Mouse (Mus musculus) kidney, adult 2 months (tissue): ENCODE measurements around the gene Ambra1. TPM values are rescaled to one million over a fixed set of nuclear protein-coding genes. Genes with fewer than 3 reads are reported as not detected.

ENCODE experiments used
- DNase-seq: peaks from one replicate; pipeline ENCODE4 v3.0.0; 2021
- H3K27ac ChIP-seq: fragments of 200-500 bp; 2 replicates; pipeline ENCODE4 v1.5.1; 2012; ENCODE audit warnings: low read depth, low read length, control low read depth, inconsistent platforms; ENCODE audit not compliant: insufficient read depth
- H3K27me3 ChIP-seq: fragments of 200-500 bp; replicated peaks from 2 replicates; pipeline ENCODE4 v1.6.1; 2012; ENCODE audit warnings: mild to moderate bottlenecking, moderate library complexity, low read length, inconsistent platforms; ENCODE audit not compliant: control insufficient read depth, insufficient read depth
- H3K36me3 ChIP-seq: fragments of 200-500 bp; 2 replicates; pipeline ENCODE4 v1.6.1; 2012; ENCODE audit warnings: mild to moderate bottlenecking, moderate library complexity, low read length, inconsistent platforms; ENCODE audit not compliant: control insufficient read depth, insufficient read depth
- H3K4me1 ChIP-seq: fragments of 200-500 bp; 2 replicates; pipeline ENCODE4 v1.6.1; 2011; ENCODE audit warnings: low read length; ENCODE audit not compliant: control insufficient read depth, insufficient read depth
- H3K4me3 ChIP-seq: fragments of 200-500 bp; 2 replicates; pipeline ENCODE4 v1.5.1; 2011; ENCODE audit warnings: mild to moderate bottlenecking, low read depth, low read length, control low read depth; ENCODE audit not compliant: insufficient read depth
- CTCF ChIP-seq: fragments of 200-500 bp; conservative IDR thresholded peaks from 2 replicates; pipeline ENCODE4 v1.5.1; 2011; ENCODE audit warnings: low read depth, mild to moderate bottlenecking, control low read depth, low read length, moderate library complexity, mixed read lengths; ENCODE audit not compliant: insufficient read depth, insufficient read length
- POLR2A ChIP-seq: fragments of 200-500 bp; IDR thresholded peaks from one replicate; pipeline ENCODE4 v1.6.1; 2011; ENCODE audit warnings: low read depth, low read length, control low read depth
- WGBS: fragments of 180-500 bp; shearing (Covaris S2); methylation state at CpG from one replicate; pipeline ENCODE4 v1.1.7; 2018; 5-methylcytosine and 5-hydroxymethylcytosine counted together
- polyA plus RNA-seq: library from polyadenylated mRNA; depleted of rRNA; stranded (reverse); fragments of >200 nt; gene quantifications from 2 replicates; pipeline ENCODE4 v1.2.3, GENCODE M21; 2012

Gene Ambra1
- polyA plus RNA-seq, 1 experiment: 34.5 TPM

- Histone ChIP-seq H3K4me1 (peaks cover 3% of the 10 kb centered on the region; the same call in 1 of the 2 replicates), H3K36me3 (no peaks in the 10 kb centered on the region), H3K4me3 (no peak overlapping the region), H3K27me3 (peaks cover 4% of the 10 kb centered on the region; the same call in 1 of the 2 replicates), H3K27ac (no peak overlapping the region)
- TF ChIP-seq CTCF: no peak
- TF ChIP-seq POLR2A: no peak
- WGBS: 78% methylated on average over 4 of the region's 4 CpGs
- DNase-seq: no peak
Observed at GRCm38 (mm10) chr2:91920130-91920529, 190.2 kb downstream of the Ambra1 start.

DNA sequence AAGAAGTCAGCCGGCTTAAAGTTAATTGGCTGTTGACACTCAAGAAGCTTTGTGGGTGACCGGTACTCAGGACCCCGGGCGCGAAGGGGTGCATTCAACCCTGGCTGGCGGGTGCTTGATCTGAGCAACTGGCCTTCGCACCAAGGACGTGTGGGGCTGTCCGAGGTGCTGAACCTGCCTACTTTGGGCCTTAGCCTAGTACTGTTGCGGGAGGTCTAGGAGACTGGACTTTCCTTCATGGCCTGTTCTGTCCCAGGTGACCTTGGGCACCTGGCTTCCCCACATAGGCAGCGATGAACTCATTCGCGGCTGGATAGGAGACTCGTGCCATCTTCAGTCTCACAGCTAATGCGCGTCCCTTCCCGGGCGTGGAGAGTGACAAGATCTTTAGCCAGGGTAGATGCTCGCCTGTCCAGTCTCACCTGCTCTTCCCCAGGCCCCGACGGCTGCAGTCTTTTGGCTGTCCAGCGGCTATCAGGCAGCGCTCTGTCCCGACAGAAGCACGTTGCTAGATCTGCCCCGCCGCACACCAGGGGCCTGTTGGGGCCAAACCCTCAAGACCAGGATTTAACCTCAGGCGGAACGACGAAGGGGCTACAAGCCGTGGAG lies 191.4 kb downstream of the Ambra1 start:
- DNase-seq: peak; percentile 83
- peak overlapping the region; percentile 48; the same call in 1 of the 2 replicates for H3K4me3 ChIP-seq
- peaks cover 3% of the 10 kb centered on the region; the same call in 1 of the 2 replicates for H3K4me1 ChIP-seq
- peaks cover 4% of the 10 kb centered on the region; the same call in 1 of the 2 replicates for H3K27me3 ChIP-seq
- H3K36me3 ChIP-seq: no peaks in the 10 kb centered on the region
- no peak overlapping the region for H3K27ac ChIP-seq
- WGBS: 2% methylated on average over 31 of the region's 31 CpGs
- TF ChIP-seq POLR2A (no peak), CTCF (no peak)

DNA sequence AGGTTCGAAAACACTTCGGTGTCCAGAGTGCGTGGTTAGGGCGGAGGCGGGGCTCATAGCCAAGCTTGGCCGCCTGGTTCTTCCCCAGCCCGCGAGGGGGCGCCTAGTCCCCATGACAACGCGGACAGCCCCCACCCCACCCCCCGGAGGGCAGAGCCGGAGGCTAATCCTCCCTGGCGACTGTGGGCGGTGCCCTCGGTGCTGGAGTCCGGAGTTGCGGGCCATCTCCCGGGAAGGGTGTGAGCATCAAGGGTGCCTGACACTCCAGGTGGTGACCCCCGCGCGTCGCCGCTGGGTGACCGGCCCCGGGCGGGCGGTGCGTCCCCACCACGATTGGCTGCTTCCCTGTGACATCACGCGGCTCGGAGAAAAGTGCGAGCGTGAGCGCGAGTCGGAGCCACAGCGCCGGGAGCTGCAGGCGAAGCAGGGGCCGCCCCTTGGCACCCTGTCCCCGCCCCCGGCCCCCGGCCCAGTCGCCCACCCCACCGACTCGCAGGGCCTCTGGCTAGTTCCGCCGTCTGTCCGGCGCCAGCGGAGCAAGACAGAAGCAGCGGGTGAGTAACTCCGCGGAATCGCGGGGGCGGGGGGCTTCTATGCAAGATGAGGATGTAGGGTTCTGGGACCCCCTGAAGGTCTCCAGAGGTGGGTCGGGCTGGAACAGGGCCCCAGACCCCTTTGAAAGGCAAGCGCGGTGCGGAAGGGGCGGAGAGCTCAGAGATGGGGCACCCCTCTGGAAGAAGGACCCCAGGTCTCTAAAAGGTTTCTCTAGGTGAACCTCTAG lies 192.0 kb downstream of the Ambra1 start:
- Histone ChIP-seq H3K27ac (no peak overlapping the region), H3K36me3 (no peaks in the 10 kb centered on the region), H3K27me3 (peaks cover 4% of the 10 kb centered on the region; the same call in 1 of the 2 replicates), H3K4me3 (peak overlapping the region; percentile 48), H3K4me1 (peaks cover 3% of the 10 kb centered on the region; the same call in 1 of the 2 replicates)
- peak; percentile 49 for DNase-seq
- WGBS: under 1% methylated on average over 63 of the region's 64 CpGs
- 0 out of 2 replicates have a peak, but pooled peaks have one; percentile 20 for TF ChIP-seq CTCF
- no peak for TF ChIP-seq POLR2A

GRCm38 (mm10) chr2:91922586-91923414 lies 192.9 kb downstream of the Ambra1 start:
- WGBS: 3% methylated on average over 37 of the region's 37 CpGs
- no peak for DNase-seq
- peaks cover 3% of the 10 kb centered on the region; the same call in 1 of the 2 replicates for H3K4me1 ChIP-seq
- H3K4me3 ChIP-seq: no peak overlapping the region
- H3K36me3 ChIP-seq: no peaks in the 10 kb centered on the region
- no peak for TF ChIP-seq CTCF
- no peak for TF ChIP-seq POLR2A
- H3K27me3 ChIP-seq: peaks cover 4% of the 10 kb centered on the region; the same call in 1 of the 2 replicates
- no peak overlapping the region for H3K27ac ChIP-seq

DNA sequence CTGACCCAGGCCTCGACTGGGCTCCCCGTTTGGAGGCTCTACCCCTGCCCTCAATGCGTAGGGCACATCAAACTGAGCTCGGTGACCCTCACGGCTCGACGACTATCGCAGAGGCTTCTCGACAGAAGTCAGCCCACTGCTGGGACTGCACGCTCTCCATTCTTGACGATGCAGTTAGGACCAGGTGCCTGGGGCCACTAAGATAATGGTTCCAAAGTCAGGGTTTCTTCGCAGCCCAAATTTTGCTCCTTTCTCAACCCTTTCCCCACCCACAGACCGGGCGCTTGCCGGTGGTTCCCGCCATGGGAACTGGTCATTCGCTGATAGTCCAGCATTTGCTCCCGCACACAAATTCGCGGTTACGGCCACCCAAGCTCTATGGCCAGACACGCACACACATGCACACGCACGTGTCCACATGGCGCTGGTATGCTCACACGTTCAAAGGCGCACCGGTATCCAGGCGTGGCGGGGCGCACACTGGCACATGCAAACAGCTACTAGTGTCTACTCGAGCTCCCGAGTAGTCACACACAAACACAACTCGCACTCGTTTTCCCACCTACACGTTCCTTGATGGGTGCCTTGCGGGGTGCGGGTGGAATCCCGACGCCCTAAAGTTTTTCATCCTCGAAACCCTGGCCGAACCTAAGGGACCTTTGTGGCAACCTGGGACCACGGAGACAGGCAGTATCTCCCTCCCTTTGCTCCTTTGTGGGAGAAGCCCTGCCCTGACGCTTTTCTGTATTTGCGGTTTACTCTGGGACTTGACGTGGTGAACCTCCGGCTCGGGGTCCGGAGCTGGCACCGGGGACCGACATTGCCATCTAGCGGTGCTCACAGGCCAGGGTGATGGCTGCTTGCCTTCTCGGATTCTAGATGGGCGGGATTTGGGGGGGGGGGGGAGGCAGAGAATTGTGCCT lies 193.7 kb downstream of the Ambra1 start:
- Histone ChIP-seq H3K27me3 (peaks cover 4% of the 10 kb centered on the region; the same call in 1 of the 2 replicates), H3K4me3 (peak overlapping the region; percentile 12; the same call in 1 of the 2 replicates), H3K36me3 (no peaks in the 10 kb centered on the region), H3K4me1 (peaks cover 3% of the 10 kb centered on the region; the same call in 1 of the 2 replicates), H3K27ac (no peak overlapping the region)
- WGBS: 5% methylated on average over 54 of the region's 54 CpGs
- DNase-seq: peak; percentile 64
- peak; percentile 72 for TF ChIP-seq CTCF
- TF ChIP-seq POLR2A: no peak

DNA sequence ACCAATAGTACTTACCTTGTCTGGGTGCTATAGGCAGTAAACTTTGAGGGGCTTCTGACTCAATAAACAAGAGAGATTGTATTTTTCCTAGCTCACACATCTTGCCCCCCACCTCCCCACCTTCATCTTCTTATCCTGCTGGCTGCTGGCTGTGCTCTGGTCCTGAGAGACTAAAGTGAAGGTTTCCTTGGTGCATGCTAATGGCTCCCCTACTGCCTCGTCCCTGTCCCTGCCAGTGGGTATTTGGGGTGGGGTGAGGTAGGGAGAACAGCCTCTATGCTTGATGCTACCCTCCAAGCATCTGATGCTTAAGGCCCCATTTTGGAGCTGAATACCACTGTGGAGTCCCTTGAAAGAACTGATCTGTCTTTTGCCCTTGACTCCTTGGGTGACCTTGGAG lies 194.8 kb downstream of the Ambra1 start:
- no peak overlapping the region for H3K27ac ChIP-seq
- no peak for DNase-seq
- peaks cover 3% of the 10 kb centered on the region; the same call in 1 of the 2 replicates for H3K4me1 ChIP-seq
- H3K36me3 ChIP-seq: no peaks in the 10 kb centered on the region
- WGBS: 90% methylated on average over 1 of the region's 1 CpGs
- TF ChIP-seq POLR2A (no peak), CTCF (no peak)
- peaks cover 4% of the 10 kb centered on the region; the same call in 1 of the 2 replicates for H3K27me3 ChIP-seq
- no peak overlapping the region for H3K4me3 ChIP-seq
